Mouse (Mus musculus): ENCODE data around the gene Gm43720. TPM values are rescaled to one million over a fixed set of nuclear protein-coding genes. Genes with fewer than 3 reads are reported as not detected.

Gm43720 gene
- total and polyA plus RNA-seq, 2 experiments from 2014 or later: 0.08 TPM; not detected in 1

DNA sequence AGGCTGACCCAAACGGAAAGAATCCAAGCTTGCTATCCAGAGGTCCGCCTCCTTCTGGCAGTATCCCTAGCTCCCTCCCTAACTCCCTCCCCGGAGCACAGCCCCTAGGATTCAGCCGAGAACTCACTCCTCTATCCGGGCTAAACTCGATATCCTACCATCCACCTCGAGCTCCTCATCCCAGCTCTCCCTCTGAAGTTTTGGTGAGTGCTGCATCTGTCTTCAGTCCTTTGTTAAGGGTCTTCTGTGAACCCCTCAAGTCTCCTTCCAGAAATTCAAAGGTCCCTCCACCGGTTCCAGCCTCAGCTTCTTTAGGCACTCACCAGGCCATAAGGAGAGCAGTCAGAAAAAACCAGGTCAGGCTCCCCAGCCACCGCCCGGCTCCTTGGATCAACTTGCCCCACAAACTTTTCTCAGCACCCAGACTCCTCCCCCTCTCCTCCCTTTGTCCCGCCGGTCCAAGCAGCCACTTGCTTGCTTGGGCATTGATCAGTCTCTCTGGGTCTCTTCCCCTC is 7.3 kb downstream of the Gm43720 start, which contains the start of gene Gal3st4:
Gal3st4 (minus strand) TSS at position 432 of the 515 bp plus-strand sequence.
- peak; percentile 26 for DNase-seq (ENCODE audit: low spot score)
- WGBS: 1% methylated on average over 12 of the region's 12 CpGs
- H3K27me3 ChIP-seq (ENCODE audit: insufficient read depth, low read length): no peaks in the 10 kb centered on the region

DNA sequence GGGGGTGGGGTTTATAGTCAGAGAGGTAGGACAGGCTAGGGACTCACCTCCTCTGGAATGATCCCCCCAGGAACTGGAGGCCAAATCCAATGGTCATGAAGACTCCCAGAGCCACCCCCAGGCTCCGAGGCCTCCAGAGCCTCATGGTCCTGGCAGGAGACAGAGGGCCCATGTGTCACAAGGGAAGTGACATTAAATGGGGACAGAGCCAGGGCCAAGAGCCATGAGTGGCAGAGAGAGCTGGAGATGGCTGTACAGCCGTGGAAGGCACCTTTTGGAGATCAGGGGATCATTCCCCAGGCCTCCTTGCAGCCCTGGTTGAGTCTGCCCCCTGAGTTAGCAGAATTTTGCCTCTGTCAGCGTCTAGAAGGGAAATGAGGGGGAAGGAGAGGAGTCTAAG is 8.5 kb downstream of the Gm43720 start:
- no peak overlapping the region for H3K4me2 ChIP-seq (ENCODE audit: low read depth, low read length)
- DNase-seq (ENCODE audit: low spot score): no peak

More for the DNA sequence above, 7.3 kb downstream of the Gm43720 start, which contains the start of gene Gal3st4:
- ATAC-seq: peak; percentile 53; the same call in 1 of the 2 replicates
- H3K9ac ChIP-seq (replicated peaks; ENCODE audit: low read length): no peak within 1 kb of the TSS
- H3K4me3 ChIP-seq (ENCODE audit: low read length): 0 out of 2 replicates have a peak within 1 kb of the TSS, but pooled peaks have one; percentile 2
- H3K4me1 ChIP-seq (ENCODE audit: insufficient read depth, low read length): peaks cover 7% of the 10 kb centered on the region; the same call in 1 of the 2 replicates
- H3K9me3 ChIP-seq (ENCODE audit: low read length): no peaks in the 10 kb centered on the region
- H3K36me3 ChIP-seq (ENCODE audit: insufficient read depth, low read length): no peaks in the 10 kb centered on the region
- peak within 1 kb of the TSS; percentile 22; the same call in 1 of the 2 replicates for H3K27ac ChIP-seq
- no peak for TF ChIP-seq CTCF (IDR thresholded peaks at IDR 0.05; ENCODE audit: low read depth)
- peak within 1 kb of the TSS; percentile 42 for H3K4me2 ChIP-seq (ENCODE audit: low read depth, low read length)

DNA sequence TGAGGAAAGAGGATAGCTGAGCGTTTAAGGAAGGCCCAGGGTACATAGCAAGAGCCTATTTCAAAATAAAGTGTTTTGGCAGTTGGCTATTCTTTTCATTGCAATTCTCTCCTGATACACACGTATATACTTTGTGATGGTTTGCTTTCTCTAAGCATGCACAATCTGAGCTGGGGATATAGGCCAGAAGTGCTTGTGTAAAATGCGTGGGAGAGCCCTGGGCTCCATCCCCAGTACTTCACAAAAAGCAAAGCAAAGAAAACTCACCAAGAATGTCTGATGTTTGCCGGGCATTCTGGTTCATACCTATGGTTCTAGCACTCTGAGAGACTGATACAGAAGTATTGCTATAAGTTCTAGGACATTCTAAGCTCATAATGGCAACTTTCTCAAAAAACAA is 10.8 kb downstream of the Gm43720 start:
- TF ChIP-seq CTCF (IDR thresholded peaks at IDR 0.05; ENCODE audit: low read depth): no peak
- no peak overlapping the region for H3K4me2 ChIP-seq (ENCODE audit: low read depth, low read length)
- 82% methylated on average over 4 of the region's 4 CpGs for WGBS
- H3K27ac ChIP-seq: no peak overlapping the region
- DNase-seq (ENCODE audit: low spot score): no peak
- H3K27me3 ChIP-seq (ENCODE audit: insufficient read depth, low read length): no peaks in the 10 kb centered on the region
- H3K9ac ChIP-seq (replicated peaks; ENCODE audit: low read length): no peak overlapping the region
- no peaks in the 10 kb centered on the region for H3K9me3 ChIP-seq (ENCODE audit: low read length)
- H3K4me3 ChIP-seq (ENCODE audit: low read length): no peak overlapping the region
- H3K36me3 ChIP-seq (ENCODE audit: insufficient read depth, low read length): no peaks in the 10 kb centered on the region
- H3K4me1 ChIP-seq (ENCODE audit: insufficient read depth, low read length): peaks cover 10% of the 10 kb centered on the region; the same call in 1 of the 2 replicates
- no peak for ATAC-seq

More for the DNA sequence above, 8.5 kb downstream of the Gm43720 start:
- Histone ChIP-seq H3K9me3 (ENCODE audit: low read length) (no peaks in the 10 kb centered on the region), H3K27me3 (ENCODE audit: insufficient read depth, low read length) (no peaks in the 10 kb centered on the region), H3K9ac (replicated peaks; ENCODE audit: low read length) (no peak overlapping the region), H3K27ac (no peak overlapping the region), H3K36me3 (ENCODE audit: insufficient read depth, low read length) (no peaks in the 10 kb centered on the region), H3K4me1 (ENCODE audit: insufficient read depth, low read length) (peaks cover 7% of the 10 kb centered on the region; the same call in 1 of the 2 replicates), H3K4me3 (ENCODE audit: low read length) (no peak overlapping the region)
- WGBS: 53% methylated on average over 3 of the region's 3 CpGs
- ATAC-seq: no peak
- TF ChIP-seq CTCF (IDR thresholded peaks at IDR 0.05; ENCODE audit: low read depth): no peak

DNA sequence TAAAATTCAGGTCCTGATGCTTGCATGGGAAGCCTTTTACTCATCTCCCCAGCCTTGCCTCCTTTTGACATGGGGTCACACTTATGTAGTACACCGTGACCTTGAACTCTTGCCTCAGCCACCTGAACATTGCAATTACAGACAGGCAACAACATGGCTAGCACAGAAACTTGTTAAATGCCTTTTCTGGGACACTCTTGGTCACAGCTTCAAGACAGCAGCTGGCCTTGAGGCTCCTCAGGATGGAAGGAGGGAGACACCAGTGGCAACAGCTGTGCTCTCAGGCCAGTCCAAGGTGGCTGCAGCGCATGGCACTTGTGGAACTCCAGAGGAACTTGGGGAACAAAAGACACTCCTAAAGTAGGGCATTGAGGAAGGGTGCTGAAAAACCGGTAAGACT is 12.6 kb downstream of the Gm43720 start:
- no peaks in the 10 kb centered on the region for H3K27me3 ChIP-seq (ENCODE audit: insufficient read depth, low read length)
- ATAC-seq: no peak
- no peak overlapping the region for H3K9ac ChIP-seq (replicated peaks; ENCODE audit: low read length)
- no peaks in the 10 kb centered on the region for H3K9me3 ChIP-seq (ENCODE audit: low read length)
- H3K4me2 ChIP-seq (ENCODE audit: low read depth, low read length): no peak overlapping the region
- no peak for TF ChIP-seq CTCF (IDR thresholded peaks at IDR 0.05; ENCODE audit: low read depth)
- peaks cover 12% of the 10 kb centered on the region; the same call in 1 of the 2 replicates for H3K4me1 ChIP-seq (ENCODE audit: insufficient read depth, low read length)
- 87% methylated on average over 3 of the region's 3 CpGs for WGBS
- no peak overlapping the region for H3K27ac ChIP-seq
- no peak overlapping the region for H3K4me3 ChIP-seq (ENCODE audit: low read length)
- DNase-seq (ENCODE audit: low spot score): no peak
- no peaks in the 10 kb centered on the region for H3K36me3 ChIP-seq (ENCODE audit: insufficient read depth, low read length)

DNA sequence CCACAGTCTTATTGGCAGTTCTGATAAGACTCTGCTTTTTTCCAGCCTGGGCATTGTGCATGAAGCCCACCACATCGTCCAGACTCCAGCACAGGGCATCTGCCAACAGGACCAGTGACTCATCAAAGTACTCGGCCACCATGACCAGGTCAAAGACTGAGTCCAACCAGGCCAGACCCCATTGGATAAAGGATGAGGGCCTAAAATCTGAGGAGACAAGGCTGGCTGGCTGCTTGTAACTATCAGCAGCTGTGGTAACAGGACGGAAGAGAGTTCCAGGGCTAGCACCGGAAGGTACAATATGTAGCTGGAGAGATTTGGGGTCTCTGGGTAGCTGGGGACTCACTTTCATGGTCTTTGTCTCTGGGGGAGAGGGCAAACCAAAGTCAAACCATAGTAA is 14.0 kb downstream of the Gm43720 start:
- no peak overlapping the region for H3K4me2 ChIP-seq (ENCODE audit: low read depth, low read length)
- H3K9ac ChIP-seq (replicated peaks; ENCODE audit: low read length): no peak overlapping the region
- H3K9me3 ChIP-seq (ENCODE audit: low read length): no peaks in the 10 kb centered on the region
- no peak for ATAC-seq
- no peak for TF ChIP-seq CTCF (IDR thresholded peaks at IDR 0.05; ENCODE audit: low read depth)
- no peak overlapping the region for H3K27ac ChIP-seq
- no peak for DNase-seq (ENCODE audit: low spot score)
- whole genome bisulfite sequencing: 94% methylated on average over 4 of the region's 4 CpGs
- H3K4me3 ChIP-seq (ENCODE audit: low read length): no peak overlapping the region
- no peaks in the 10 kb centered on the region for H3K27me3 ChIP-seq (ENCODE audit: insufficient read depth, low read length)
- H3K36me3 ChIP-seq (ENCODE audit: insufficient read depth, low read length): peaks cover 12% of the 10 kb centered on the region
- peaks cover 14% of the 10 kb centered on the region; the same call in 1 of the 2 replicates for H3K4me1 ChIP-seq (ENCODE audit: insufficient read depth, low read length)

DNA sequence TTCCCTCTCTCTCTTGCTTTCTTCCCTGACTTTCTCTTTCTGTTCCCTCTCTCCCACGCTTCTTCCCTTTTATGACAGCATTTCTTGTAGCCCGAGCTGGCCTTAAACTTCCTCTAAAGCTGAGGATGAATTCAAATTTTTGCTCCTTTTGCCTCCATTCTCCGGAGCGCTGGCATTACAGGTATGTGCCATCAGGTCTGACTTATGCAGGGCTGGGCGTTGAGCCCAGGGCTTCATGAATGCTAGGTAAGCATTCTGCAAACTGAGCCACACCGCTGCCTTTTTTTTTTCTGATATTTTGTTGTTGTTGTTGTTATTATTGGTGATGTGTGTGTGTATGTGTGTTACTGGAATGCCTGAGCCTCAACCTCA is 15.6 kb downstream of the Gm43720 start:
- DNase-seq (ENCODE audit: low spot score): no peak
- Histone ChIP-seq H3K4me2 (ENCODE audit: low read depth, low read length) (peak overlapping the region; percentile 70), H3K4me3 (ENCODE audit: low read length) (peak overlapping the region; percentile 72), H3K27ac (peak overlapping the region; percentile 84), H3K4me1 (ENCODE audit: insufficient read depth, low read length) (peaks cover 14% of the 10 kb centered on the region; the same call in 1 of the 2 replicates), H3K9me3 (ENCODE audit: low read length) (no peaks in the 10 kb centered on the region), H3K36me3 (ENCODE audit: insufficient read depth, low read length) (peaks cover 24% of the 10 kb centered on the region), H3K9ac (replicated peaks; ENCODE audit: low read length) (peak overlapping the region; percentile 90), H3K27me3 (ENCODE audit: insufficient read depth, low read length) (no peaks in the 10 kb centered on the region)
- ATAC-seq: 0 out of 2 replicates have a peak, but pooled peaks have one; percentile 1
- TF ChIP-seq CTCF (IDR thresholded peaks at IDR 0.05; ENCODE audit: low read depth): no peak
- 12% methylated on average over 6 of the region's 6 CpGs for WGBS
